In genomic region chr8:94836456-94837240, GRCm38 (mm10) we compare ENCODE assay signal across 9 mouse cellular contexts. TPM values are rescaled to one million over a fixed set of nuclear protein-coding genes. Genes with fewer than 3 reads are reported as not detected.
DNase-seq lines count a peak whose midpoint lies in the region; ATAC-seq and TF ChIP-seq lines count a peak whose summit lies in the region.
"Had no signal": no experiment of that assay in that cellular context is flagged by ENCODE, and none has a peak within 500 bp of the region (broad histone marks: within the 10 kb centered on the region; RNA-seq: fewer than 3 reads in every experiment).

No protein-coding gene starts in this region.

- WGBS in limb, embryonic 13.5 days = 78% methylated on average over 11 of the region's 11 CpGs
- WGBS in small intestine, adult 2 months = 43% methylated on average over 11 of the region's 11 CpGs

- ATAC-seq in limb, embryonic 13.5 days (ENCODE audit: low FRiP score, low read depth) = no peak
- ATAC-seq in frontal cortex, adult (ENCODE audit: low TSS enrichment) = no peak

- H3K9ac ChIP-seq in limb, embryonic 13.5 days = peak overlapping the region; percentile 88

- no peaks in the 10 kb centered on the region for H3K9me3 ChIP-seq in erythroblast, embryonic 14.5 days (ENCODE audit: control insufficient read depth, low read length)
- H3K9me3 ChIP-seq in limb, embryonic 13.5 days = no peaks in the 10 kb centered on the region

- peak overlapping the region; percentile 91 for H3K4me2 ChIP-seq in limb, embryonic 13.5 days (replicated peaks)

- no peak for TF ChIP-seq POLR2A in small intestine, adult 2 months (IDR thresholded peaks at IDR 0.05; ENCODE audit: low read depth, low read length)

- peak overlapping the region; percentile 81 for H3K4me3 ChIP-seq in left cerebral cortex, adult 2 months
- H3K4me3 ChIP-seq in erythroblast, embryonic 14.5 days (replicated peaks) = peak overlapping the region; percentile 70
- peak overlapping the region; percentile 89 for H3K4me3 ChIP-seq in limb, embryonic 13.5 days
- peak overlapping the region; percentile 51 for H3K4me3 ChIP-seq in small intestine, adult 2 months (ENCODE audit: low read depth, low read length)

- no peak overlapping the region for H3K27ac ChIP-seq in left cerebral cortex, adult 2 months
- no peak overlapping the region for H3K27ac ChIP-seq in limb, embryonic 13.5 days
- peak overlapping the region; percentile 76; the same call in 1 of the 2 replicates for H3K27ac ChIP-seq in small intestine, adult 2 months (ENCODE audit: insufficient read depth, low read depth, low read length)

- no peak for DNase-seq in left cerebral cortex, adult 2 months (ENCODE audit: extremely low spot score in 1 of 2, low spot score in 2 of 2)
- no peak for DNase-seq in left cerebral cortex, postnatal 10 days (ENCODE audit: extremely low spot score in 1 of 2, low spot score in 2 of 2)
- no peak for DNase-seq in embryo, embryonic 10.5 days (ENCODE audit: low spot score)
- no peak for DNase-seq in left cerebral cortex, adult 11 months (ENCODE audit: low spot score)
- DNase-seq: kidney, adult 8-10 months had no signal

- no peaks in the 10 kb centered on the region for H3K27me3 ChIP-seq in erythroblast, embryonic 14.5 days (ENCODE audit: control insufficient read depth)
- no peaks in the 10 kb centered on the region for H3K27me3 ChIP-seq in limb, embryonic 13.5 days
- H3K27me3 ChIP-seq in small intestine, adult 2 months (ENCODE audit: control insufficient read depth, insufficient read depth, low read length) = no peaks in the 10 kb centered on the region

- peaks cover 33% of the 10 kb centered on the region for H3K36me3 ChIP-seq in erythroblast, embryonic 14.5 days (ENCODE audit: control insufficient read depth)
- H3K36me3 ChIP-seq in limb, embryonic 13.5 days = peaks cover 8% of the 10 kb centered on the region
- H3K36me3 ChIP-seq in small intestine, adult 2 months (ENCODE audit: control insufficient read depth, insufficient read depth, low read length) = peaks cover 5% of the 10 kb centered on the region

- TF ChIP-seq CTCF in left cerebral cortex, adult 2 months (IDR thresholded peaks at IDR 0.05) = no peak
- no peak for TF ChIP-seq CTCF in small intestine, adult 2 months (IDR thresholded peaks at IDR 0.05; ENCODE audit: extremely low read depth, insufficient read length, insufficient replicate concordance, low read depth, low read length)

- intact Hi-C loops in left cerebral cortex, adult 2 months (cut with DNase I) = no loop called here
- intact Hi-C loops in left cerebral cortex, postnatal 10 days (cut with DNase I) = no loop called here

- peaks cover 38% of the 10 kb centered on the region for H3K4me1 ChIP-seq in erythroblast, embryonic 14.5 days (ENCODE audit: control insufficient read depth)
- H3K4me1 ChIP-seq in limb, embryonic 13.5 days = peaks cover 17% of the 10 kb centered on the region
- H3K4me1 ChIP-seq in small intestine, adult 2 months (ENCODE audit: control insufficient read depth, insufficient read depth, insufficient read length, low read length) = peaks cover 5% of the 10 kb centered on the region

RNA-seq across cellular contexts. Expression of gene Coq9, which starts 1.5 kb away (rescaled TPM):
- total RNA-seq in left cerebral cortex, adult 2 months (2021) = 10 to 100 TPM; 84.5 to 89.1 TPM
- total RNA-seq in left cerebral cortex, postnatal 10 days (2021) = 10 to 100 TPM; 58.7 to 62.1 TPM
- polyA plus RNA-seq in erythroblast, embryonic 14.5 days (2012) = 6.4 and 9.5 TPM in 2 replicates
- polyA plus RNA-seq in limb, embryonic 13.5 days (2015; fragmentation: Nextera tagmentation; extraction: Ambion mirVana) = 72.7 and 73.7 TPM in 2 replicates
- 154 and 238 TPM in 2 replicates for polyA plus RNA-seq in small intestine, adult 2 months (2012; rRNA removed)

RNA-seq across cellular contexts. Expression of gene Ciapin1, which starts 1.5 kb away (rescaled TPM):
- 10 to 100 TPM; 71.4 to 76.8 TPM for total RNA-seq in left cerebral cortex, adult 2 months (2021)
- total RNA-seq in left cerebral cortex, postnatal 10 days (2021) = 10 to 100 TPM; 75.8 to 82.3 TPM
- 37.6 and 98.2 TPM in 2 replicates for polyA plus RNA-seq in erythroblast, embryonic 14.5 days (2012)
- polyA plus RNA-seq in limb, embryonic 13.5 days (2015; fragmentation: Nextera tagmentation; extraction: Ambion mirVana) = 127 and 133 TPM in 2 replicates
- 16.7 and 32.0 TPM in 2 replicates for polyA plus RNA-seq in small intestine, adult 2 months (2012; rRNA removed)

RNA-seq across cellular contexts. Expression of gene Polr2c, which starts 20.6 kb away (rescaled TPM):
- 10 to 100 TPM; 72.1 to 79.8 TPM for total RNA-seq in left cerebral cortex, adult 2 months (2021)
- total RNA-seq in left cerebral cortex, postnatal 10 days (2021) = 10 to 100 TPM; 50.9 to 55.1 TPM
- 3.5 and 4.1 TPM in 2 replicates for polyA plus RNA-seq in erythroblast, embryonic 14.5 days (2012)
- polyA plus RNA-seq in limb, embryonic 13.5 days (2015; fragmentation: Nextera tagmentation; extraction: Ambion mirVana) = 145 and 149 TPM in 2 replicates
- polyA plus RNA-seq in small intestine, adult 2 months (2012; rRNA removed) = 32.3 and 57.1 TPM in 2 replicates

RNA-seq across cellular contexts. Expression of gene Ccl17, which starts 26.4 kb away (rescaled TPM):
- total RNA-seq in left cerebral cortex, adult 2 months (2021) = 1 to 10 TPM; 4.6 to 7.9 TPM
- total RNA-seq in left cerebral cortex, postnatal 10 days (2021) = 10 to 100 TPM; 10.8 to 12.3 TPM
- polyA plus RNA-seq in erythroblast, embryonic 14.5 days (2012) = not detected in 2 replicates
- polyA plus RNA-seq in limb, embryonic 13.5 days (2015; fragmentation: Nextera tagmentation; extraction: Ambion mirVana) = 0.42 TPM in 1 of 2 replicates, not detected in the other
- polyA plus RNA-seq in small intestine, adult 2 months (2012; rRNA removed) = 0.62 and 0.94 TPM in 2 replicates

RNA-seq across cellular contexts. Expression of gene Dok4, which starts 39.5 kb away (rescaled TPM):
- total RNA-seq in left cerebral cortex, adult 2 months (2021) = 10 to 100 TPM; 17.6 to 19.2 TPM
- total RNA-seq in left cerebral cortex, postnatal 10 days (2021) = 10 to 100 TPM; 74.9 to 79.5 TPM
- 11.8 and 12.5 TPM in 2 replicates for polyA plus RNA-seq in erythroblast, embryonic 14.5 days (2012)
- 21.4 and 21.7 TPM in 2 replicates for polyA plus RNA-seq in limb, embryonic 13.5 days (2015; fragmentation: Nextera tagmentation; extraction: Ambion mirVana)
- 58.8 and 156 TPM in 2 replicates for polyA plus RNA-seq in small intestine, adult 2 months (2012; rRNA removed)
